Mouse (Mus musculus) ES-Bruce4 (cell line): ENCODE measurements around the gene Tle3.

ENCODE experiments used
- CTCF ChIP-seq: IDR thresholded peaks from one replicate; pipeline ENCODE4 v1.8.1; 2011; ENCODE audit warnings: low read depth, low read length
- EP300 ChIP-seq: IDR thresholded peaks from 2 replicates; pipeline ENCODE4 v1.6.1; 2011; ENCODE audit warnings: low read depth, low read length; ENCODE audit not compliant: insufficient read depth
- POLR2A ChIP-seq: IDR thresholded peaks from one replicate; pipeline ENCODE4 v1.8.1; 2011; ENCODE audit warnings: low read length; ENCODE audit not compliant: insufficient read depth

- no peak for TF ChIP-seq POLR2A
- TF ChIP-seq CTCF: no peak
- TF ChIP-seq EP300: no peak
Observed at GRCm38 (mm10) chr9:61348616-61349015, 23.6 kb upstream of the Tle3 start.
